Mouse (Mus musculus) liver, postnatal 0 days (tissue): ENCODE measurements around the gene 2010111I01Rik.

Source experiments
- CTCF ChIP-seq: sonication (generic); IDR thresholded peaks from 2 replicates; pipeline ENCODE4 v1.5.1; 2016; ENCODE audit warnings: antibody characterized with exemption, low read depth
- EP300 ChIP-seq: IDR thresholded peaks from 2 replicates; pipeline ENCODE4 v1.6.1; 2016; ENCODE audit warnings: antibody characterized with exemption, low read depth, mild to moderate bottlenecking

- TF ChIP-seq CTCF = no peak
- no peak for TF ChIP-seq EP300
These were observed 321.9 kb downstream of the 2010111I01Rik start for GRCm38 (mm10) chr13:63286483-63287102.
